Mouse (Mus musculus): Measurements from ENCODE around the gene Cacna1s. TPM values are rescaled to one million over a fixed set of nuclear protein-coding genes. Genes with fewer than 3 reads are reported as not detected.

Cacna1s gene
- polyA plus RNA-seq, 1 experiment from 2014 or later = 0.54 TPM

- peak overlapping the region; percentile 98 for H3K4me3 ChIP-seq (replicated peaks; ENCODE audit: low read length)
- peaks cover 42% of the 10 kb centered on the region for H3K4me1 ChIP-seq (replicated peaks; ENCODE audit: control insufficient read depth, insufficient read depth, low read length)
- no peaks in the 10 kb centered on the region for H3K36me3 ChIP-seq (ENCODE audit: control insufficient read depth, insufficient read depth)
- peak overlapping the region; percentile 36; the same call in 1 of the 2 replicates for H3K9ac ChIP-seq (replicated peaks; ENCODE audit: low read depth, low read length)
- H3K9me3 ChIP-seq (ENCODE audit: control insufficient read depth, low read length) = no peaks in the 10 kb centered on the region
- 37% methylated on average over 3 of the region's 3 CpGs for whole genome bisulfite sequencing
- 0 out of 2 replicates have a peak overlapping the region, but pooled peaks have one; percentile 0 for H3K27ac ChIP-seq (ENCODE audit: low read length)
- no peak for ATAC-seq
- H3K4me2 ChIP-seq (ENCODE audit: low read length) = peak overlapping the region; percentile 59
- no peaks in the 10 kb centered on the region for H3K27me3 ChIP-seq (replicated peaks; ENCODE audit: control insufficient read depth, insufficient read depth, low read length)
Observed at GRCm38 (mm10) chr1:136130107-136130506, 77.6 kb downstream of the Cacna1s start.

- peaks cover 52% of the 10 kb centered on the region for H3K4me1 ChIP-seq (replicated peaks; ENCODE audit: control insufficient read depth, insufficient read depth, low read length)
Observed at GRCm38 (mm10) chr1:136130951-136131558, 78.5 kb downstream of the Cacna1s start, which contains the start of gene Kif21b. Gene Kif21b, plus strand, starts transcription at chr1:136131389.

GRCm38 (mm10) chr1:136131603-136132291 is 79.2 kb downstream of the Cacna1s start:
- H3K4me2 ChIP-seq (ENCODE audit: low read length) = peak overlapping the region; percentile 59
- no peaks in the 10 kb centered on the region for H3K36me3 ChIP-seq (ENCODE audit: control insufficient read depth, insufficient read depth)
- peaks cover 59% of the 10 kb centered on the region for H3K4me1 ChIP-seq (replicated peaks; ENCODE audit: control insufficient read depth, insufficient read depth, low read length)
- H3K9me3 ChIP-seq (ENCODE audit: control insufficient read depth, low read length) = no peaks in the 10 kb centered on the region
- peak overlapping the region; percentile 95 for H3K27ac ChIP-seq (ENCODE audit: low read length)
- under 1% methylated on average over 43 of the region's 43 CpGs for WGBS
- H3K9ac ChIP-seq (replicated peaks; ENCODE audit: low read depth, low read length) = peak overlapping the region; percentile 98
- ATAC-seq = peak; percentile 54
- peak overlapping the region; percentile 98 for H3K4me3 ChIP-seq (replicated peaks; ENCODE audit: low read length)
- H3K27me3 ChIP-seq (replicated peaks; ENCODE audit: control insufficient read depth, insufficient read depth, low read length) = no peaks in the 10 kb centered on the region

More at GRCm38 (mm10) chr1:136130951-136131558, 78.5 kb downstream of the Cacna1s start, which contains the start of gene Kif21b:
- Histone ChIP-seq H3K9ac (replicated peaks; ENCODE audit: low read depth, low read length) (peak within 1 kb of the TSS; percentile 98), H3K9me3 (ENCODE audit: control insufficient read depth, low read length) (no peaks in the 10 kb centered on the region), H3K4me2 (ENCODE audit: low read length) (peak within 1 kb of the TSS; percentile 59), H3K27ac (ENCODE audit: low read length) (peak within 1 kb of the TSS; percentile 95), H3K4me3 (replicated peaks; ENCODE audit: low read length) (peak within 1 kb of the TSS; percentile 98), H3K27me3 (replicated peaks; ENCODE audit: control insufficient read depth, insufficient read depth, low read length) (no peaks in the 10 kb centered on the region), H3K36me3 (ENCODE audit: control insufficient read depth, insufficient read depth) (no peaks in the 10 kb centered on the region)
- peak; percentile 87 for ATAC-seq
- WGBS = under 1% methylated on average over 41 of the region's 42 CpGs

- ATAC-seq = peak; percentile 18
- Histone ChIP-seq H3K4me3 (replicated peaks; ENCODE audit: low read length) (peak overlapping the region; percentile 98), H3K27ac (ENCODE audit: low read length) (peak overlapping the region; percentile 95), H3K9ac (replicated peaks; ENCODE audit: low read depth, low read length) (peak overlapping the region; percentile 98), H3K9me3 (ENCODE audit: control insufficient read depth, low read length) (no peaks in the 10 kb centered on the region), H3K27me3 (replicated peaks; ENCODE audit: control insufficient read depth, insufficient read depth, low read length) (no peaks in the 10 kb centered on the region), H3K4me1 (replicated peaks; ENCODE audit: control insufficient read depth, insufficient read depth, low read length) (peaks cover 67% of the 10 kb centered on the region), H3K36me3 (ENCODE audit: control insufficient read depth, insufficient read depth) (no peaks in the 10 kb centered on the region), H3K4me2 (ENCODE audit: low read length) (peak overlapping the region; percentile 59)
- WGBS = 17% methylated on average over 10 of the region's 10 CpGs
Observed at GRCm38 (mm10) chr1:136132386-136133201, 80.0 kb downstream of the Cacna1s start.

- H3K36me3 ChIP-seq (ENCODE audit: control insufficient read depth, insufficient read depth) = no peaks in the 10 kb centered on the region
- H3K27me3 ChIP-seq (replicated peaks; ENCODE audit: control insufficient read depth, insufficient read depth, low read length) = no peaks in the 10 kb centered on the region
- ATAC-seq = no peak
- H3K4me2 ChIP-seq (ENCODE audit: low read length) = peak overlapping the region; percentile 59
- 20% methylated on average over 13 of the region's 13 CpGs for WGBS
- peak overlapping the region; percentile 98 for H3K4me3 ChIP-seq (replicated peaks; ENCODE audit: low read length)
- peak overlapping the region; percentile 95 for H3K27ac ChIP-seq (ENCODE audit: low read length)
- peak overlapping the region; percentile 98 for H3K9ac ChIP-seq (replicated peaks; ENCODE audit: low read depth, low read length)
- peaks cover 74% of the 10 kb centered on the region for H3K4me1 ChIP-seq (replicated peaks; ENCODE audit: control insufficient read depth, insufficient read depth, low read length)
- no peaks in the 10 kb centered on the region for H3K9me3 ChIP-seq (ENCODE audit: control insufficient read depth, low read length)
Observed at GRCm38 (mm10) chr1:136133570-136134240, 81.2 kb downstream of the Cacna1s start.

- peak overlapping the region; percentile 98; the same call in 1 of the 2 replicates for H3K9ac ChIP-seq (replicated peaks; ENCODE audit: low read depth, low read length)
- ATAC-seq = no peak
- H3K27me3 ChIP-seq (replicated peaks; ENCODE audit: control insufficient read depth, insufficient read depth, low read length) = no peaks in the 10 kb centered on the region
- no peaks in the 10 kb centered on the region for H3K9me3 ChIP-seq (ENCODE audit: control insufficient read depth, low read length)
- H3K36me3 ChIP-seq (ENCODE audit: control insufficient read depth, insufficient read depth) = no peaks in the 10 kb centered on the region
- WGBS = 70% methylated on average over 2 of the region's 2 CpGs
- H3K4me1 ChIP-seq (replicated peaks; ENCODE audit: control insufficient read depth, insufficient read depth, low read length) = peaks cover 80% of the 10 kb centered on the region
- H3K4me3 ChIP-seq (replicated peaks; ENCODE audit: low read length) = peak overlapping the region; percentile 98
- no peak overlapping the region; the same call in 1 of the 2 replicates for H3K27ac ChIP-seq (ENCODE audit: low read length)
- peak overlapping the region; percentile 59 for H3K4me2 ChIP-seq (ENCODE audit: low read length)
Observed at GRCm38 (mm10) chr1:136134547-136134946, 82.0 kb downstream of the Cacna1s start.

GRCm38 (mm10) chr1:136135046-136135445 is 82.5 kb downstream of the Cacna1s start:
- peak overlapping the region; percentile 59 for H3K4me2 ChIP-seq (ENCODE audit: low read length)
- no peak for ATAC-seq
- 63% methylated on average over 1 of the region's 1 CpGs for whole genome bisulfite sequencing
- H3K9me3 ChIP-seq (ENCODE audit: control insufficient read depth, low read length) = no peaks in the 10 kb centered on the region
- H3K36me3 ChIP-seq (ENCODE audit: control insufficient read depth, insufficient read depth) = no peaks in the 10 kb centered on the region
- H3K27ac ChIP-seq (ENCODE audit: low read length) = no peak overlapping the region
- peaks cover 82% of the 10 kb centered on the region for H3K4me1 ChIP-seq (replicated peaks; ENCODE audit: control insufficient read depth, insufficient read depth, low read length)
- H3K9ac ChIP-seq (replicated peaks; ENCODE audit: low read depth, low read length) = no peak overlapping the region
- no peaks in the 10 kb centered on the region for H3K27me3 ChIP-seq (replicated peaks; ENCODE audit: control insufficient read depth, insufficient read depth, low read length)
- H3K4me3 ChIP-seq (replicated peaks; ENCODE audit: low read length) = peak overlapping the region; percentile 2; the same call in 1 of the 2 replicates

- no peak overlapping the region for H3K4me3 ChIP-seq (replicated peaks; ENCODE audit: low read length)
- H3K27ac ChIP-seq (ENCODE audit: low read length) = no peak overlapping the region
- H3K4me2 ChIP-seq (ENCODE audit: low read length) = peak overlapping the region; percentile 59
- H3K9me3 ChIP-seq (ENCODE audit: control insufficient read depth, low read length) = no peaks in the 10 kb centered on the region
- 65% methylated on average over 6 of the region's 6 CpGs for WGBS
- peaks cover 81% of the 10 kb centered on the region for H3K4me1 ChIP-seq (replicated peaks; ENCODE audit: control insufficient read depth, insufficient read depth, low read length)
- no peak for ATAC-seq
- H3K27me3 ChIP-seq (replicated peaks; ENCODE audit: control insufficient read depth, insufficient read depth, low read length) = no peaks in the 10 kb centered on the region
- peak overlapping the region; percentile 28; the same call in 1 of the 2 replicates for H3K9ac ChIP-seq (replicated peaks; ENCODE audit: low read depth, low read length)
- no peaks in the 10 kb centered on the region for H3K36me3 ChIP-seq (ENCODE audit: control insufficient read depth, insufficient read depth)
Observed at GRCm38 (mm10) chr1:136135777-136136444, 83.4 kb downstream of the Cacna1s start.
